Mouse (Mus musculus) mature B cell (primary cell): ENCODE results near the gene Atp11a.

Experiments
- in situ Hi-C: fragments of 300-500 bp; cut with MboI; formaldehyde crosslinking; loops from 2 replicates; pipeline ENCODE4 v1.14.3; 2019

The Atp11a gene

DNA sequence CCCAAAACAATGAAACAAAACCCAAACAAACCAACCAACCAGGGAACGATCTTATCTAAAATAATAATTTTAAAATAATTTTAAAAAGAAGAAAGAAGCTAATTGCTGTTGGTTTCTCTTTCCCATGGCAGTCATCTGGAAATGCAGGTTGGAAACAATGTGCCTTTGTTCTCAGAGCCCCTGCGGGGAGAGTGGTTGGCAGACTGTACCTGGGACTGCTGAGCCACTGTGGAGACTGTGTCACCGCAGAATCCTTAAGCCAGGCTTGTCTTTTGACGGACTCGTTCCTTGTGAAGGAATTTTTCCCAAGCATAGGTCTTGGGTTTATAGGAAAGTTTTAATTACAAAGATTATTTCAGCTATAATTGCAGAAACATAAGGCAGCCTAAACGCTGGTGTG, 59.6 kb downstream of the Atp11a start:
- in situ Hi-C loops = no loop called here

GRCm38 (mm10) chr8:12822892-12823291, 66.1 kb downstream of the Atp11a start:
- in situ Hi-C loops = no loop called here

DNA sequence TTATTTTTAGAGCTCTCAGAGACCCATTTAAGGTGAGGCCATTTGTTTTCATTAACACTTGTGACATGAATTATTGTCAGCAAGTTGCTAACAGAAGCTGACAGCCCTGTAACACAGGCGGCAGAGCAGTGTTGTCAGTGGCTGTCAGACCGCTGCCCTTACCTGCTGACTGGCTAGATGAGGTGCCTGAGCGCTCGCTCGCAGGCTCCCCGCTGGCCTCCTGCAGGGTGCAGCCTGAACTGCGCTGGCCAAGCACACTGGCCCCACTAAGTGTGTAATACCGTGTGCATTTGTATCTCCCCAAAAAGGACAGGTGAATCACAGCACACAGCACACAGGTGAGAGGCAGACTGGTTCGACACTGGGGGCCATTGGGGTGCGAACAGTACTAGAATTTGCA, 67.7 kb downstream of the Atp11a start:
- in situ Hi-C loops = no loop called here

DNA sequence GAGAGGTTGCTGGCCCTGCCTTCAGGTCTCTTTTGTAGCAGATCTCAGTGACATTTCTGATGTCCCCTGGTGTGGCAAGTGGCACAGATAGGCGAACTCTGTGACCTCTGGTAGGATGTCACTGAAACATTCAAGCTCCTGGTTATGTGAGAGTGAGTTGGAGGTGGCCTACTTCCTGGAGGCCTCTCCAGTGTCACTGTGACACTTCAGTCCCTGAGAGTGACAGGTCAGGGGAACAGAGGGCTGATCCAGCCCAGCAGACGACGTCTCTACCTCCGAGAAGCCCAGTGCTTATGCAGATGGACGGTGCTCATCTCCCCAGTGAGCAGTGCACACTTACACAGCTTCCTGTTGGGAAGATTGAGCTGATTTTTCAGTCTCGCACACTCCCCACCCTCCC, 68.4 kb downstream of the Atp11a start:
- in situ Hi-C loops = no loop called here

GRCm38 (mm10) chr8:12825686-12826237, 68.9 kb downstream of the Atp11a start:
- in situ Hi-C loops = no loop called here

DNA sequence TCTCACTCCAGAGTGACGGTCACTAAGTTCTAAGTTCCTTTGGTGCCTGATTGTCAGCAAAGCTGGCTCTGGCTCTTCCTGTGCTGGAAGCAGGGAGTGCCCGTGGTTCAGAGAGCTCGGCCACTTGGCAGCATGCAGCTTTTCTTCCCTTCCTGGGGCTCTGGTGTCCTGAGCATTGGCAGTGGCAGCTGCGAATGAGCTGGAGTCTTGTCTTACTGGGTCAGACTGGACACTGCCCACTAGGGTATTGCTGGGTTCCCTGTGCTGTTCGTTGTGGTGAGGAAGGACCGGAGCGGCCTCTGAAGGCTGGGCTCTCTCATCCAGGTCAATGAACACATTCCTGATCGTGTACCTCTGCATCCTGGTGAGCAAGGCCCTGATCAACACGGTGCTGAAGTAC, 70.3 kb downstream of the Atp11a start:
- in situ Hi-C loops = no loop called here

- in situ Hi-C loops = no loop called here
Observed at GRCm38 (mm10) chr8:12828298-12828697, 71.5 kb downstream of the Atp11a start.

- in situ Hi-C loops = no loop called here
Observed at GRCm38 (mm10) chr8:12829381-12829780, 72.6 kb downstream of the Atp11a start.

GRCm38 (mm10) chr8:12831659-12832589, 75.1 kb downstream of the Atp11a start:
- in situ Hi-C loops = no loop called here

- in situ Hi-C loops = no loop called here
Observed at GRCm38 (mm10) chr8:12833616-12834015, 76.8 kb downstream of the Atp11a start.

- in situ Hi-C loops = no loop called here
Observed at GRCm38 (mm10) chr8:12840834-12841233, 84.0 kb downstream of the Atp11a start.

DNA sequence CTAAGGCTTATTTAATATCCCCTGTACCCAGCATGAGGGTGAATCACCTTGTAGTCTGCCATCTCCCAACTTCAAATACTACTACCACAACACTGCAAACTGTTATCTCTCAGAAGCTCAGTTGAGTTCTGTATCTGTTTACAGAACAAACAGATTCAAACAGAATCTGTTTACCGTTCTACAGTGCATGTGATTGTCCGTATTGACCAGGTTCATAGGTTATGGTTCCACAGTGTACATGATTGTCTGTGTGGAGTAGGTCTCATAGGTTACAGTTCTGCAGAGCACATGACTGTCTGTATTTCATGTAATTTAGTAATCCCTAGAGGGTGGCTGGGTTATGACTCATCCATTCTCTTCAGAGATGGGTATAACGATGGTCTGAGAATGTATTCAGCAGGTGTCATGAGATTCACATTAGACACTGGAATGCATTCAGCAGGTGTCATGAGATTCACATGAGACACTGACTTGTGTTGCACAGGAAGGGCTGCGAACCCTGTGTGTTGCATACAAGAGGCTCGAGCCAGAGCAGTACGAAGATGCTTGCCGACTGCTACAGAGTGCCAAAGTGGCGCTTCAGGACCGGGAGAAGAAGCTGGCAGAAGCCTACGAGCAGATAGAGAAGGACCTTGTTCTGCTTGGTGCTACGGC, 85.7 kb downstream of the Atp11a start:
- in situ Hi-C loops = no loop called here

DNA sequence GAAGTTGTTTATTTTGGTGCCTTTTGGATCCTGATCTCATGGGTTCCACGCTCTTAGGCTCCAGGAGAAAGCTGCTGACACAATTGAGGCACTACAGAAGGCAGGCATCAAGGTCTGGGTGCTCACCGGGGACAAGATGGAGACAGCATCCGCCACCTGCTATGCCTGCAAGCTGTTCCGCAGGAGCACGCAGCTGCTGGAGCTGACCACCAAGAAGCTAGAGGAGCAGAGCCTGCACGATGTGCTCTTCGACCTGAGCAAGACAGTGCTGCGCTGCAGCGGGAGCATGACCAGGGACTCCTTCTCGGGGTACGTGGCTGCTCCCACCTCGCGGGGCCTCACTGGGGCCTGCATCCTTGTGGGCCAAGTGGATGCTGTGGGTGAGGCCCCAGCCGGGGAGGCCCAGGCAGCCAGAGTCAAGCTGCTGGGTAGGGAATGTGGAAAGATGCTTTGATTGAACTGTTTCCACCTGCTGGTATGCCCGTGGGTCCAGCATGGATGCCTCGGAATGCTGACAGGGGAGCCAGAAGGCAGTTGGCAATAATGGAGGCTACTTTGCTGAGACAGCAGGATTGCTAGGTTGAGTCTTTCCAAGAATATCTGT, 87.6 kb downstream of the Atp11a start:
- in situ Hi-C loops = no loop called here

GRCm38 (mm10) chr8:12846447-12846846, 89.6 kb downstream of the Atp11a start:
- in situ Hi-C loops = no loop called here

- in situ Hi-C loops = no loop called here
Observed at GRCm38 (mm10) chr8:12851241-12851640, 94.4 kb downstream of the Atp11a start.

DNA sequence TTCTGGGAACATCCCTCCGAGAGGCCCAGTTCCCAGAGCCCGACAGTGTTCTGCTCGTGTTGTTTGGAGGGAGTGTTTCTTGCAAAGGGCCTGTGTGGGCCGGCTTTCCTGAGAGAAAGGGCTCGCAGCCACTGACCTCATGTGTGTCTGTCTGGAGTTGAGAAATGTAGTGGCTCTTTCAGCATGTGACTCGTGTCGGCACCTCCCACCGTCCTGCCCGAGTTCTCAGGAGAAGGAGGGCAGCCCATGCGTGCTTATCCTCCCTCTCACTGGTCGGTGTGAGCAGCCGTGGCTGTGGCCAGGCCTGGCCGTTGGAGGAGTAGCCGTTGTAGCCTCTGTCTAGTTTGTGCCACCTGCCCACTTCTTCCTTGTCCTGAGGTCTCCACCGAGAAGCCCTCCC, 99.2 kb downstream of the Atp11a start:
- in situ Hi-C loops = no loop called here

- in situ Hi-C loops = no loop called here
Observed at GRCm38 (mm10) chr8:12863061-12863460, 106.2 kb downstream of the Atp11a start.

GRCm38 (mm10) chr8:12863608-12864007, 106.8 kb downstream of the Atp11a start:
- in situ Hi-C loops = no loop called here

DNA sequence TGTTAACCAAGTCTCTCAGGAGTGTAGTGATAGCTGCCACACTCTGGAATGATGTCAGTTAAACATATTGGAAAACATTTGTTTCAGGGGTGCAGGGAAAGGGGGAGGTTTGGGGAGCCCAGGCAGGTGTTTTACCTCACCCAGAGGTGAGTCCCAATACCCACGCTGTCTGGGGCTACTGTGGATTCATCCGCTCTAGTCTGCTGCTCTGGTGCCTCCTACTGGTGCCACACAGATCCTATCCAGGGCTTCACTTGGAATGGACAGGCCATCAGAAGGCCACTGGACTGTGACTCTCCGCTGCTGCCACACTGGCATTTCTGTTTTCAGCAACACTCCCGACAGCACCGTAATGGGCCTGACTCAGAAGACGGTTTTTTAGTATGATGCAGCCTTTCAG, 109.0 kb downstream of the Atp11a start:
- in situ Hi-C loops = no loop called here

- in situ Hi-C loops = no loop called here
Observed at GRCm38 (mm10) chr8:12869661-12870060, 112.8 kb downstream of the Atp11a start.

DNA sequence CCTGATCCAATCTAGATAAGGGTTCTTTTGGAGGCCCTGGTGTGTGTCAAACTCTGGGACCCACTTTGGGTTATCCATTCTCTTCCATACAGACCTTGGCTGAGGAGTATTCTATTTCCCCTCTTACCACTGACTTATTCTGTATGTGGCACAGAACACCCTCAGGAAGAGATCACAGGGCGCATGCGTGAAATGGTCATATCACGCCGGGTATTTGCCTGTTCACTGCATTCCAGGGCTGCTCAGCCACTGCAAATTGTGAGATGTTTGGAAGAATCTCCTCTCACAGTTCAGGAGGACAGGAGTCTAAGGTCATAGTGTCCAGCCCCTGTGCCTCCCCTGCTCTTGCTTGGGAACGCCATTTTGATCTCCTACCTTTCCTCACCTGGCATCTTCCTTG, 113.8 kb downstream of the Atp11a start:
- in situ Hi-C loops = no loop called here

DNA sequence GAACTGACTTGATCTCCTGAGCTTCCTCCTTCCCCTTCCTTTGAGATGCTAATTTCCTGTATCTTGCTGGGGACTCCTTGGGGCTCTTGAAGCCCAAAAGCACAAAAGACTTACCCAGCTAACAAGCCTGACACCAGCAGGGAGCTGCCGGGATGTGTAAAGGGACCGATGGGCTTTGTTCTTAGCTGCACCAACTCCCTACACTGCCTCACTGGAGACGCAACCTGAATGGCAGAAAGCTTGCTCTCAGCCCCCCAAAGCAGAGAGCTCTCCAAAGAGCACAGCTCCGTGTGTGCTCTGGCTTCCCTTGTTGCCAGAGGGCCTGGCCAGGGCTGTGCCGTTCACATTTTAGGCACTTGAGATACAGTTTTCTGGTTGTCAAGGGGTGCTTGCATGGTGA, 114.6 kb downstream of the Atp11a start:
- in situ Hi-C loops = no loop called here

DNA sequence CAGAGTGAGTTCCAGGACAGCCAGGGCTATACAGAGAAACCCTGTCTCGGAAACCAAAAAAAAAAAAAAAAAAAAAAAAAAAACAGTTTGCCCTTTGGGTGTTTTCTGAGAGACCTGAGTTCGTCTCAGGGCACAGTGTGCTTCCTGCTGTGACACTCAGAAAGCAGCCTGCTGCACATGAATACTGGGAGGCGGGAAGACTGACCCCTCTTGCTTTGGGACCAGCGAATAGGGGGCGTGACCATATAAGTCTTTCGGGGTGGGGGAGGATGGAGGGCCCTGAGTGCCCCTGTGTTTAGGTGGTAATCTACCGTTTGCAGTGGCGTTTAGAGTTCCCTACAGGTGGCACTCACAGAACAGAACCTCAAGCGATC, 116.2 kb downstream of the Atp11a start:
- in situ Hi-C loops = no loop called here
